Mouse (Mus musculus): ENCODE measurements around the gene Nucb2. TPM values are rescaled to one million over a fixed set of nuclear protein-coding genes. Genes with fewer than 3 reads are reported as not detected.
A peak's percentile ranks its signal among the peaks of the same experiment; 100 is the strongest.

Gene Nucb2
- polyA plus RNA-seq, 1 experiment from 2014 or later = 28.6 TPM

DNA sequence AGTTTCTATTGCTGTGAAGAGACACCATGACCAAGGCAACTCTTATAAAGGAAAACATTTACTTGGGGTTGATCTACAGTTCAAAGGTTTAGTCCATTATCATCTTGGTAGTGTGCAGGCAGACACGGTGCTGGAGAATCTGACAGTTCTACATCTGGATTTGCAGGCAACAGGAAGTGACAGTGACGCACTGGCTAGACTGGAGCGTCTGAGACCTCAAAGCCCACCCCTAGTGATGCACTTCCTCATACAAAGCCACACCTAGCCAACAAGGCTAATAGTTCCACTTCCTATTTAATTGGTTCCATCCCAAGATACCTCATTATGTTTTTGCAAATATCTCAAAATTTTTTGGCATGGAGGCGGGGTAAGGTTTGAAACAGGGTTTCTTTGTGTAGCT is 25.6 kb downstream of the Nucb2 start:
- WGBS = 72% methylated on average over 4 of the region's 4 CpGs
- no peak overlapping the region for H3K9ac ChIP-seq
- H3K4me1 ChIP-seq = no peaks in the 10 kb centered on the region

GRCm38 (mm10) chr7:116530470-116530869 is 26.3 kb downstream of the Nucb2 start:
- H3K27me3 ChIP-seq (replicated peaks) = no peaks in the 10 kb centered on the region
- ATAC-seq (ENCODE audit: insufficient read depth, low FRiP score, low read depth) = no peak
- H3K4me1 ChIP-seq = no peaks in the 10 kb centered on the region
- no peak overlapping the region for H3K4me2 ChIP-seq
- H3K27ac ChIP-seq = no peak overlapping the region
- peaks cover 12% of the 10 kb centered on the region for H3K36me3 ChIP-seq
- no peak overlapping the region for H3K4me3 ChIP-seq (replicated peaks)
- no peaks in the 10 kb centered on the region for H3K9me3 ChIP-seq
- 86% methylated on average over 5 of the region's 5 CpGs for WGBS
- H3K9ac ChIP-seq = no peak overlapping the region

More for the DNA sequence above, 25.6 kb downstream of the Nucb2 start:
- Histone ChIP-seq H3K36me3 (peaks cover 14% of the 10 kb centered on the region), H3K27me3 (replicated peaks) (no peaks in the 10 kb centered on the region), H3K4me2 (no peak overlapping the region), H3K4me3 (replicated peaks) (no peak overlapping the region), H3K27ac (no peak overlapping the region), H3K9me3 (no peaks in the 10 kb centered on the region)
- no peak for ATAC-seq (ENCODE audit: insufficient read depth, low FRiP score, low read depth)

GRCm38 (mm10) chr7:116531311-116531710 is 27.1 kb downstream of the Nucb2 start:
- no peaks in the 10 kb centered on the region for H3K4me1 ChIP-seq
- no peaks in the 10 kb centered on the region for H3K9me3 ChIP-seq
- 80% methylated on average over 4 of the region's 4 CpGs for WGBS
- H3K4me2 ChIP-seq = no peak overlapping the region
- ATAC-seq (ENCODE audit: insufficient read depth, low FRiP score, low read depth) = peak; percentile 50; the same call in 1 of the 2 replicates
- H3K36me3 ChIP-seq = peaks cover 11% of the 10 kb centered on the region; the same call in 1 of the 2 replicates
- no peaks in the 10 kb centered on the region for H3K27me3 ChIP-seq (replicated peaks)
- H3K9ac ChIP-seq = no peak overlapping the region
- H3K27ac ChIP-seq = no peak overlapping the region
- no peak overlapping the region for H3K4me3 ChIP-seq (replicated peaks)

- no peak for ATAC-seq (ENCODE audit: insufficient read depth, low FRiP score, low read depth)
- Histone ChIP-seq H3K36me3 (no peaks in the 10 kb centered on the region), H3K4me3 (replicated peaks) (no peak overlapping the region)
Measured at GRCm38 (mm10) chr7:116556834-116557233, 52.7 kb downstream of the Nucb2 start.

DNA sequence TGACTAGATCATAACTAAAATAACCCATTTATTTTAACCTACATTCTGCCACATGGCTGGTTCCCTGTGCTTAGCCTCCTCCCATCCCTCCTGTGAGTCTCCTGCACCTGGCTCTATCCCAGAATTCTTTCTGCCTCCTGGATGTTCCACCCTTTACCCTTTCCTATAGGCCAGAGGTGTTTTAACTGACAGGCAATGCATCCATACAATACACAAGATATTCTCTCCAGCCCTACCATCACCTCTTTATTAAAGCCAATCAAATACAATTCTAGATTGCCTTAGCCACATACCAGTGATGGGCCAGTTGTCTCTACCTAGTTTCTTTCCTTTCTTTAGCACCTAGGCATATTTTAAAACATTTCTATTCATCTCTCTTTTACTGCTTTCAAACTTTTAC is 70.4 kb downstream of the Nucb2 start:
- no peak overlapping the region for H3K4me3 ChIP-seq (replicated peaks)
- H3K27me3 ChIP-seq (replicated peaks) = no peaks in the 10 kb centered on the region
- H3K9ac ChIP-seq = no peak overlapping the region
- ATAC-seq (ENCODE audit: insufficient read depth, low FRiP score, low read depth) = no peak
- H3K27ac ChIP-seq = no peak overlapping the region
- no peak overlapping the region for H3K4me2 ChIP-seq
- no peaks in the 10 kb centered on the region for H3K9me3 ChIP-seq
- H3K36me3 ChIP-seq = no peaks in the 10 kb centered on the region
- no peaks in the 10 kb centered on the region for H3K4me1 ChIP-seq

More at GRCm38 (mm10) chr7:116556834-116557233, 52.7 kb downstream of the Nucb2 start:
- no peaks in the 10 kb centered on the region for H3K4me1 ChIP-seq
- H3K4me2 ChIP-seq = no peak overlapping the region
- no peak overlapping the region for H3K27ac ChIP-seq
- no peak overlapping the region for H3K9ac ChIP-seq
- no peaks in the 10 kb centered on the region for H3K27me3 ChIP-seq (replicated peaks)
- H3K9me3 ChIP-seq = no peaks in the 10 kb centered on the region

Other genes with a start within 250 kb of the Nucb2 start
- 17.4 and 19.3 TPM in 2 replicates for gene Plekha7, start 196.0 kb upstream of the Nucb2 start, polyA plus RNA-seq (2015; fragmentation: Nextera tagmentation; extraction: Ambion mirVana)
- 728 and 831 TPM in 2 replicates for gene Rps13, start 170.2 kb upstream of the Nucb2 start, polyA plus RNA-seq (2015; fragmentation: Nextera tagmentation; extraction: Ambion mirVana)
- 26.4 TPM in 2 replicates for gene Pik3c2a, start 60.9 kb upstream of the Nucb2 start, polyA plus RNA-seq (2015; fragmentation: Nextera tagmentation; extraction: Ambion mirVana)